Mouse (Mus musculus) kidney, postnatal 14 days (tissue): Measurements from ENCODE around the gene Bsg.
A peak's percentile ranks its signal among the peaks of the same experiment; 100 is the strongest.
"Not testable (repeated sequence)": the region's sequence is repeated elsewhere in the genome, so short reads cannot be mapped to it uniquely, and the experiment has no call there.

Source experiments
- DNase-seq: peaks from one replicate; pipeline ENCODE4 v3.0.0; 2022; ENCODE audit warnings: mixed read lengths

Bsg gene

DNA sequence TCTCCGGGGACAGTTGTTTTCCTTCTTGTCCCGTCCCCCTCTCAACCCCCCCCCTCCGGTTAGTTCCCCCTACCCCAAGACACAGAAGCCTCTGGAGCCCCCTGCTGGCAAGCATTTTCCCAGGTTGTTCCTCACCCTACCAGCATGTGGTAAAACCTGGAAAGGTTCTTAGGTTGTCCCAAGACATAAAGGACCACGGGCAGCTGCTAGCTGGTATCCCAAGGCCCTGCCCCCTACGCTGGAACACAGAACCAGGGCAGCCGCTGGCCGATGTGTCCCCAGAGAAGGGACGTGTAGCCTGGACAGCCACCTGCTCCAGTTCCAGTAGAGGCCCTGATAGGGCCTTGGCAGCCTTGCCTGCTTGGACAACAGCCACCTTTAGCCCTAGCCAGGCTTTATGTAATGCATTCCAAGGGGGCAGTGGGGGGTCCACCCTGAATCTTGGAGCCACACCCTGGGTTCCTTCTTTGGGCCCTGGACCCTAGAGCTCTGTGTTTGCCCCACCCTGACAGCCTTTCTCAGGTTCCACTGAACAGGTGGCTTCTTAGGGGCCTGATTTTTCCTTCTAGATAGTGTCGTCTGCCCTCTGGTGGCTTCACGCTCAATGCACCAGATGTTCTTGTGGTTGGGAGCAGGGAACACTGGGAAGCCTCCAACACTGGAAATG is 21.2 kb upstream of the Bsg start:
- peak; percentile 71 for DNase-seq

DNA sequence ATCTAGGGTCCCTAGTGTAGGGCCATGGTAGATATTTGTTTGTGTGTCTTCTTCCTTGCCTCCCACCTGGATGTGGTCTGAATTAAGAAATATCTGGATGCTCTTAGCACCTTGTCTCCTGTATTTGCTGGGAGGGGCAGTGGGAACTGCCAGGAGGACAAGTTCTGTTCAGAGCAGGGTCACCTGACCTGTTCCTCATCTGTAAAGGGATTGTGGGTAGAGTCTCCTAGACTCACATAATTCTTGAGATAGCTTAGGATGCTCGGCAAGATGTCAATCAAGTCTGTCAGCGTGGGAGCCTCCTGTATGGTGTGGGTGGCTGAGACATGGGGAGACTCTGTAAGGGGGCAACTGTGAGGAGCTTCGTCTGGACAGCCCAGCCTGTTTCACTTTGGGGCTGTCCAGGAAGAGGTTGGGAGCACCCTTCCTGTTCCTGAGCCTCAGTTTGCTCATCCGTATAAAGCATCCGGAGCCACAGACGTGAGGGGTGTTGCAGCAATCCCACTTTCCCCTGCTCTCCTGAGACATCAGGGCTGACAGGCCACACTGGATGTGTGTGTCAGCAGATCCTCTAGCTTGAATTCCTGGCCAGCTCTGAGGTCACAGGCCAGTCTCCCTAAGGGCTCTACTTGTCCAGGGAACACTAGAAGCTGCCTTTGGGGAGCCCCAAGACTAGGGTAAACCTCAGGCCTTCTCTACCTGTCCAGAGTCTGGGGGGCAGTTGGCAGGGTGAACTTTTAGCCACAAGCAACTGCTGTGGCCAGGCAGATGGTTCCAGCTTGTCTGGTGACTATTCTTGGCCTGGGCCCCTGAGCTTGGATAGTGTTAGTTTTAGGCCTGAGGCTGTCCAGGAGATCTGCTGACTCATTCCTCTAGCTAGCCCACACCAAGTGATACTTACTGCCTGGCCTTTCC is 20.3 kb upstream of the Bsg start:
- no peak for DNase-seq

DNA sequence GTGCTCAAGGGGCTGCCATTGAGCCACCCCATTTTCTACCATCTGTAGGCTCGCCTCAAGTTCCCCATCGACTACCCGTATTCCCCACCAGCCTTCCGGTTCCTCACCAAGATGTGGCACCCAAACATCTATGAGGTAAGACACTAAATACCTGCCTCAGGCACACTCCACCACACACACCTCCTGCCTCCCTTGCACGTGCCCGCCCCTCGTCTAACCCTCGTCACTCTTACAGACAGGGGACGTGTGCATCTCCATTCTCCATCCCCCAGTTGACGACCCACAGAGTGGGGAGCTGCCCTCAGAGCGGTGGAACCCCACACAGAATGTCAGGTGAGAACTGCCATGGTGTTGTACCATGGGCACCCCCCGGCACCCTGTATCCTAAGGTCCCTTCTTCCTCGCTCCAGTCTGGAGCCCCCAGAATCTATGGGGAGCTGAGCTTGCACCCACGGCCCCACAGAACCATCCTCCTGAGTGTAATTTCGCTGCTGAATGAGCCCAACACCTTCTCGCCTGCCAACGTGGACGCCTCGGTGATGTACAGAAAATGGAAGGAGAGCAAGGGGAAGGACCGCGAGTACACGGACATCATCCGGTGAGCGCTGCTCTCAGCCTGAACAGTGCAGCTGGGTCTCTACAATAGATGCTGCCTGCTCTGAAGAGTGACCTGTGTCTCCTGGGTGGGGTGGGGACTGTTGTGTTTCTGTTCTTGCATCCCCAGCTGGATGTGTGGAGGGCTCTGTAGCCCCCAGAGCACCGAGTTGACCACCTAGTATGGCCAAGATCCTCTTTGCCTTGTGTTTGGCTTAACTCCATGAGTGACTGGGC is 19.3 kb upstream of the Bsg start:
- DNase-seq = no peak

DNA sequence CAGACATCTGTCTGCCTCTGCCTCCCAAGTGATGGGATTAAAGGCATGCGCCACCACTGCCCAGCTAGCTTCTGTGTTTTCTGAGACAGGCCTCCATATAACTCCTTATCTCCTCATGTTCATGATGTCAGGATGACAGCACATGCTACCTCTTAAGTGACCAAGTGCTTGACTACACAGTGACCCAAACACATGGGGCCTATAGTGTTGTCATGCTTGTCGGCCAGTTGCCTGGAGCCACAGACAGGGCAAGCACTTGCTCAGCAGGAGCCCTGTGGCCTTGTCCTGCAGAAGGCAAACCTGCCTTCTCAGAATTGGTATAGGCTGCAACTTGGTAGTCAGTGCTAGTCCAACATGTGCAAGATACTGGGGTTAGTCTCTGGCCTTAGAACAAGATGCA is 18.1 kb upstream of the Bsg start:
- no peak for DNase-seq

DNA sequence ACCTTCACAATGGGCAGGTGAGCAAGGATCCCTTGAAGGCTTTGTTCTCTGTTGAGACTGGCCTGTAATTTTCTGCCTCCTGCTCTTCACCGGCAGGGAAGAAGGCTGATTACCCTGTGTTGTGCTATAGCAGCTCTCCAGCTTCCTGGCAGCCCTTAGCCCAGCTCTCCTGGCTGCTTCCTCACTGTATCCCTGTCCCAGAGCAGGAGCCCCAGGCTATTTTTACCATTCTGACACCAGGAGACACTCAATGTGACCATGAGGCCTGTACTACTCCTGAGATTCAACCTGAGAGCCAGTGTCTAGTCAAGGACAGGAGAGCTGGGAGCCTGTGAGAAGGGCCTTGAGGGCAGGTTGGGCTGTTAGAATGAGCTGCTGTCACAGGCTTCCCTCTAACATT is 17.6 kb upstream of the Bsg start:
- no peak for DNase-seq

DNA sequence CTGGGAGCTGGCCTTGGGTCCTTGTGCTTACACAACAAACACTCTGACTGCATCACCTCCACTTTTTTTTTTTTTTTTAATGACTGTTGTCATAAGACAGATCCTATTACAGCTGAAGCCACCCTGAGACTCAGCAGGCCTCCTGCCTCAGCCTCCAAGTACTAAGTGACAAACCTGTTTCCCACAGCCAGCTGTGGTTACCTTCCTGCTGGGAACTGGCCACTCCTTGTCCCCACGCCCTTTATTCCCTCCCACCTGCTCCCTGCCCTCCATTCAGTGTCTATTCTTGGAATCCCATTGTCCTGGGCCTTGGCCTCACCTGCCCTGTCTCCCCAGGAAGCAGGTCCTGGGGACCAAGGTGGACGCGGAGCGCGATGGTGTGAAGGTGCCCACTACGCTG is 16.8 kb upstream of the Bsg start:
- no peak for DNase-seq

DNA sequence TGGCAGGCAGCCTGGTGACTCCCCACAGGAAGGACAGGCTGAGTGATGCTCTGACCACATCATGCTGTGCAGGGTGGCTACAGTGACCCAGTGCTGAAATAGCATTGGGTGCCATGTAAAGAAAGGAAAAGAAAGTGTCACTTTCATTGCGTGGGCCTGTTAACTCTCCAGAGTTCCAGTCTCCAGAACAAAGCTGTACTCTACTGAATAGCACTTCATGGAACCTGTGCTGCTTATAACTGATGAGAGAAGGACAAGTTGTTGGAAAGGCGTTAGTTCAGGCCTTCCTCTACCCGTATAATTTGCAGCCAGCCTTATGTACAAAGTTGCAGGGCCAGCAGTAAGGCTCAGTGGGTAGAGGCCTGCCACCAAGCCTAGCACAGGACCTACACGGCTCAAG is 15.6 kb upstream of the Bsg start, which contains the start of gene Gzmm:
TSS of gene Gzmm (plus strand) at position 301 of the 400 bp plus-strand sequence.
- no peak for DNase-seq

DNA sequence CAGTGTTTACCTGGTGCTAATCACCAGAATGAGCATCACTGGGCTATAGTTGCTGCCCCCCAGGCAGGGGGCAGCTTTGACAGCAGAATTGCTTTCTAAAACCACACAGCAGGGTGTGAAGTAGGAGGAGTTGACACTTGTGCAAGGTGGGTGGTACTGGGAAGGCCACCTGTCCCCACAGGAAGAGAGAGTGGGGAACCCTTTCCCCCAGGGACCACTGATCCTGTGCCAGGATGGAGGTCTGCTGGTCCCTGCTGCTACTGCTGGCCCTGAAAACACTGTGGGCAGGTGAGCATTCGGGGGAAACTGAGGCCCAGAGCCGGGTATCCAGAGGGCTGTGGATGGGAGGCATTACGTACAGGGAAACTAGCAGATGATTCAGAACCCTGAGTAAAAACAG is 15.1 kb upstream of the Bsg start:
- DNase-seq = no peak

DNA sequence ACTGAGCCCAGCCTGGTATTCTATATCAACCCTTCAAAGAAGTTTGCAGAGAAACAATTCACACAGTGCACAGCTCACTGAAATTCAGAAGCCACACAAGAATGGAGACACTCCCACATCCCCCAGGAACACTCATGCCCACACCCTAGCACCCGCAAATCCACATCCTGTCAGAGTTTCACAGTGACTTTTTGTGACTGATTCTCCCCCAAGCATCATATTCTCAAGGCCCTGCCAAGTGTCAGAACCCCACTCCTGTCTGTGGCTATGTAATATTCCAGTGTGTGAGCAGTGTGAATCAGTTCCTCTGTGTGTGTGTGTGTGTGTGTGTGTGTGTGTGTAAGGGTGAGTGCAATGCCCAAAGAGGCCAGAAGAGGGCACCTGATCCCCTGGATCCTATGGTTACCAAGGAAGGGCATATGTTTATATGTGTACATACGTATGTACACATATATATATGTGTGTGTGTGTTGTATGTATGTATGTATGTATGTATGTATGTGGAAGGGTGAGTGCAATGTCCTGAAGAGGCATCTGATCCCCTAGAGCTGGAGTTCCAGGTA is 12.2 kb upstream of the Bsg start:
- DNase-seq = no peak

DNA sequence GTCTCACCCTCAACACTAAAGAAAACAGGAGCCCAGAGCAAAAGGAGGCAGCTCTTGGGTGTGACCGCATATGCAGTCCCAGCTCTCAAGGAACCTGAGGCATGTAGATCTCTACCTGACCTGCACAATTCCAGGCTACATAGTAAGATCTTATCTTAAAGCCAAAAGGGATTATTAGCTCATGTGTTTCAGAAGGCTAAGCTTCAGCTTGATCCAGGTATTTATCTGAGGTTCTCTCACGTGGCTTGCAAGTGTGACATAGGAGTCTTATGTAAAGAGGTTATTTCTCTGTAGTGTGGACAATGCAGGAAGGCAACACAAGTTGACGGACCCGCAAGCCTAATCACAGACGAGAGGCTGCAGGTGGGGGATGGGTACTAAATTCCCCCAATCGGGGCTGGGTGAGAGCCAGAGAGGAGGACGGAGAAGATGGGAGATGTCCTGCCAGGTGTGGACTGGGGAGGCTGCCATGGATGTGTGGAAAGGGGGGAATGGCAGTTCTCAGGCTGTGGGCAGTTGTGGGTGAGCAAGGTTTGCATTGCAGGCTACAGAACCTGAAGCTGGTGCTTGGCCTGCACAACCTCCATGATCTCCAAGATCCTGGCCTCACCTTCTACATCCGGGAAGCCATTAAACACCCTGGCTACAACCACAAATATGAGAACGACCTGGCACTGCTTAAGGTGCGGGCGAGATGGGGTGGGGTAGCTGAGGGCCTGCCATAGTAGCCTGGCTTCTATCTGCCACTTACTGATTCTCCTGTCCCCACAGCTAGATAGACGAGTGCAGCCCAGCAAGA is 10.5 kb upstream of the Bsg start:
- DNase-seq = no peak

DNA sequence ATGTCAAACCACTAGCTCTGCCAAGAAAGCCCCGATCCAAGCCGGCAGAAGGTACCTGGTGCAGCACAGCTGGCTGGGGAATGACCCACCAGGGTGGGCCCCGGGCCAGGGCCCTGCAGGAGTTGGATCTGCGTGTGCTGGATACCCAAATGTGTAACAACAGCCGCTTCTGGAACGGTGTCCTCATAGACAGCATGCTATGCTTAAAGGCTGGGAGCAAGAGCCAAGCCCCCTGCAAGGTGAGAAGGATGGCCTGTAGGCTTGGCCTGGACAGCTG is 10.0 kb upstream of the Bsg start:
- DNase-seq = no peak

DNA sequence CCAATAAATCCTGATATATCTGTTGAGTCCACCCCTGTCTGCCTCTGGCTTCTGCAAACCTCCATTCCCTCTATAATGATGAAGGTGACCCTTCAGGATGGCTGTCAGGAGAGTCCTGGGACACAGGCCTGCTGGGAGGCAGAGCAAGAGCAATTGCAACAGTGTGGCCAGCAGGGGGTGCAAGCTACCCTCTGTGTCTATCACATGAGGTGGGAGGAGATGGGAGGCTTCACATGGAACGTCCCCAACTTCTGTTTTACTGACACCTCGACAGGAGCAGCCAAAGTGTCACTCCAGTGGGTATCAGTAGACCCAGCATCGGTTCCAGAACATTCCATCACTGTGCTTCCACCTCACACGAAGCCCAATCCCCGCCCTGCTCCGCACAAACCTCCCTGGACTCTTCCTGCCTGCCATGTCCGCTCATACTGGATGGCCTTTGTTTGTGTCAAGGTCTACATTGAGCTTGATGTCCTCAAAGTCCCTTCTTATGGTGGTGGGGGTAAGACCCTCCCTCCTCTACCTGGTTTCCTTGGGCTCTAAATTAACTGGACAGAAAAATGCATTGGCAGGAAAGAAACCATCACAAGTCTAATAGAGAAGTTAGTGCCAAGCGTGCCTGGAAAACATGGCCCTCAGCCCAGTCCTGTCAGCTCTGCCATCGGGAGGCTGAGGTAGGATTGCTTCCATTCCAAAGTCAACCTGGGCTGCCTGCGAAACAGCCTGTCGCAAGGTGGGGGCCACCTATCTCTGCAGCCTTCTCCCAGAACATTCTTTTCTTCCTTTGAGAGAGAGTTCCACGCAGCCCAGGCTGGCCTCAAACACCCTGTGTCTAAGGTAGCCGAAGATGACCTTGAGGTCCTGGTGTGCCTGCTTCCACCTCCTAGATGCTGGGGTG is 8.8 kb upstream of the Bsg start:
- peak; percentile 77 for DNase-seq

DNA sequence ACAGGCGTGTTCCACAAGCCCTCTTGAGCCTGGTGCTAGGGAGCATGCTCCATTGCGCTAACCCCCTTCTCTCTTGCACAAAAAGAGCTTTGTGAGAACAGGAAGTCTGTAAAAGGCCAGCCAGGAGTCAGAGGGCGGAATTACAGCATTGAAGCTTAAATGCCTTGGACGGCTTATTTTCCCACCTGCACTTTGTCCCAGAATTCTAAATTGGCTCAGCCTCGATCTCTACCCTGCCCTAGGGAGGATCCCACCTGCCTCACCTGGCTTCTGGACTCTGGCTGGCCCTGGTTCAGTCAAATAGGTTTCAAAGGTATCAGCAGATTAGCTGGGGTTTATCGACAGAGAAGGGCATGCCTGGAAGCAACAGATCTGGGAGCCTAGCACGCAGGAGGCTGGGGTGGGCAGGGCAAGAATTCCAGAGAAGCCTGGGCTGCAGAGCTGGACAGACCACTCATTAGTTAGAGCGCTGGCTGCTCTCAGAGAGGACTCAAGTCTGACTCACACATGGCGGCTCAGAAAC is 8.1 kb upstream of the Bsg start:
- DNase-seq = no peak

DNA sequence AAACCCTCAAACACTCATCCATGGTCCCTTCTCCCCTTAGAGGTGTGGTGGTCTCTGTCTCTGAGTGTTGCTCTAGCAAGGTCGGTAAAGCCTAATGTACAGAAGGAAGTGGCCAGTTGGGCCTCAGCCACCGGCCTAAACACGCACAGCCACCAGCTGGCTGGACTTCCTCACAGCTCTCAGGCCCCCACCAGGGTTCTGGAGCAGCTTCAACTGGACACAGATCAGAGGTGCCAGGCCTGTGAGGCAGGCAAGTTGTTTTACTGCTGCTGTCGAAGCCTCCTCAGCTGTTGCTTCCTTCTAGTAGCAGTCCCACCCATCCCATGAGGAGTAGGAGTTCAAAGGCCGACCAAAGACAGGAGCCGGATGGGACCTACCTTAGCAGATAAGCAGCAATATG is 6.4 kb upstream of the Bsg start:
- DNase-seq = no peak

DNA sequence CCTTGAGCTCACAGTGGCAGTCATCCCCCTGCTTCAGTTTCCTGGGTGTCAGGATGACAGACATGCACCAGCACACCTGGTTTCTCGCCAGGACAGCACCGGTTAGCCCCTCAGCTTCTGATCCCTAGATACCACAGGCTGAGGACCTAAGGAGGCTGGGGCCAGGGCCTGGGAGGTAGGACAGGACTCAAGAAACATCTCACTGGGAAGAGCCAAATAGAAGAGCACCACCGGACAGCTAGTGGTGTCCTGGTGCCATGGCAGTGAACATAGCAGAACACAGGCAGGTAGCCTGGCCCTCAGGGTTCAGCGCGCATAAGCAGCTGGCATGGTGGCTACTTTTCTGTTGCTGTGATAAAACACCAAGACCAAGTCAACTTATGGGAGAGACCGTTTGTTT is 5.8 kb upstream of the Bsg start:
- DNase-seq = no peak

DNA sequence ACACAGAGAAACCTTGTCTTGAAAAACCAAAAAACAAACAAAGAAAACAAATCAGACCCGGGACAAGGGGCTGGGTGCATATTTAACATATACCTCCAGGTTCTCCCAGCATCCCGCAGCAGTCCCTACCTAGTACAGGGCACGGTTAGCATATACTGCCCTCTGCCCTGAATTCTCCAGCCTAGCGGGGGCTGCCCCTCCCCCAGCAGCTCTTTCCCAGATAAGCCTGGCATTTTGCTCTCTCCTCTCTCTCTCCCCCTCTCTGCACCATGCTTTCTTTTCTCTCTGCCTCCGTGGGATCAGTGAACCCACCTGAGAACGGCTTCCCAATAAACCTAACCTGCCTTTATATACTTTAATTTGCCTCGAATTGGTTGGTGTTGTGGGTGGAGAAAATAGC is 3.6 kb upstream of the Bsg start:
- no peak for DNase-seq

DNA sequence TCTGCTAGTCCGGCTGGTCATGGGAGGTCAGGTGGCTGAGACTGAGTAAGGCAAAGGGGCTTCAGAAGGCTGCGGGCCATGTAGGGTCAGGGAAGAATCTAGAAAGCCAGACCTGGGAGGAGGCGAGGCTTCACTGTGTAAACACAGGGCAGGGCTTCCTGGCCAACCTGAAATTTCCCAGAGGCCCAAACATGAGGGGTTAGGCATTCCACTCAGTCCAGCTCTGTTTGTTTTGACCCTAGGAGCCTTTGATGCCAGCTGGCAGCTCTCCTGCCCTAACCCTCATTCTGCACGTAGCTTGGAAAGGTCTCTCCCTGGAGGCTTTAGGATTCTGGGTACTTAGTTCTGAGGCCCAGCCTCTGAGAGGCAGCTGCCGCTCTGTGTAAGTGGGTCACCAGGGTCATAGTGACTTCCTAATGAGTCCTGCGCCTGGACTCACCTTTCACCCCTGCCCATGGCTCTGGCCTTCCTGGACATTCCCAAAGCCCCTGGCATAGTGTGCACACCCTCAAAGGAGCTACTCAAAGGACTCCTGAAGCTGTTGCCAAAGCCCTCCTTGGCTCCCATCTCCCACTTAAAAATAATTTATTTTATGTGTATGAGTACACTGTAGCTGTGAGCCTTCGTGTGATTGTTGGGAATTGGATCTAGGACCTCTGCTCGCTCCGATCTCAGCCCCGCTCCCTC is 2.7 kb upstream of the Bsg start:
- no peak for DNase-seq

DNA sequence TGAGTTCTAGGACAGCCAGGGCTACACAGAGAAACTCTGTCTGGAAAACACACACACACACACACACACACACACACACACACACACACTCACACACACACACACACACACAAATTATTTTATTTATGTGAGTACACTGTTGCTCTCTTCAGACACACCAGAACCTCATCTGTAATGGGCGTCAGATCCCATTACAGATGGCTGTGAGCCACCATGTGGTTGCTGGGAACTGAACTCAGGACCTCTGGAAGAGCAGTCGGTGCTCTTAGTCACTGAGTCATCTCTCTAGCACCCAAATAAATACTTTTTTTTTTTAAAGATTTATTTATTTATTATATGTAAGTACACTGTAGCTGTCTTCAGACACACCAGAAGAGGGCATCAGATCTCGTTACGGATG is 1.3 kb upstream of the Bsg start:
- not testable (repeated sequence) for DNase-seq

DNA sequence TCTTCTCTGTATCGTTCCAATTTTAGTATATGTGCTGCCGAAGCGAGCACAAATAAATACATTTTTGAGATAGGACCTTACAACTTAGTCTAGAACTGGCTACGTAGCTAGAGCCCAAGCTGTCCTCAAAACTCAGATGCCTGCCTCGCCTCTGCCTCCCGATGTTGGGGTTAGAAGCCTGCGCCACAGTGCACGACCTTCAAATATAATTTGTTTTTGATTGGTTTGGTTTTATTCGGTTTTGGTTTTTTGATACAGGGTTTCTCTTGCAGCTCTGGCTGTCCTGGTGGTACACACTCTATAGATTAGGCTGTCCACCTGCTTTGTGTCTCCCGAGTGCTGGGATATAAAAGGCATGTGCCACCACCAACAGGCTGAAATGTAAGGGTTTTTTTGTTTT is 750 bp upstream of the Bsg start:
- no peak for DNase-seq

DNA sequence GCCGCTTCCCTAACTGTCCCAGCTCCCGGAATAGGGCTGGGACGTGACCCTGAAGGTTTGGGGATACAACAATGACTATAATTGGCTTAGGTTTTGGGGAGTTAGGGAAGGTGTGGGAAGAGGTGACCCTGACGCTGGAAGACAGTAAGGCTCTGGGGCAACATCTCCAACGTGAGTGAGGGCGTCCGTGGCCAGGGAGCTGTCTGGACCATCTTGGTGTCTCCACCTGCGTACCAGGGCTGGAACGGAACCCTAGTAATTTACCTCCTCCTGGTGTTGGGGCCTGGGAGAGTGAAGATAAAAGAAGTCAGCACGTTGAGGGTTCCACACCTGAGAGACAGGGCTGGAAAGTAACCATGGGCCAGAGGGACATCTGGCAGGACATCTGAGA is 674 bp downstream of the Bsg start:
- DNase-seq = no peak

DNA sequence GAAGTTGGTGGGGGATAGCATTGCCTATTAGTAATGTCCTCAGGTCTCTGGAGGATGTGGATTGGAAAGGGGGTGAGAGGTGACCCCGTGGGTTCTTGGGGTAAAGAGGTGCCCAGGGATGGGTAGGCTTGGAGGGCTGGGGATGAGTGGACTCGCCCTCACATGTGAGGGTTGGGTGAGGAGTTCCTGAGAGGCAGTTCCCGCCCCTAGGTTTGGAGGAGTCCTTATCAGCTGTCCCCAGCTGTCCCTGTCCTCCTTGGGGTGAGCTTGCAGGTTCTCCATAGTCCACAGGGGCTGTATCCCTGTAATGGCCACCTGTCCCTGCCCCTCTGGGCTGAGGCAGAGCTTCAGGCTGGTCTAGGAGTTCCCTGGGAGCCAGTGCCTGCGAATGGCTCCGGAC is 1.7 kb downstream of the Bsg start:
- DNase-seq = no peak
